22 mouse cellular contexts compared by ENCODE assay signal in genomic region chr11:112847146-112847545, GRCm38 (mm10).
DNase-seq lines count a peak whose midpoint lies in the region; TF ChIP-seq lines count a peak whose summit lies in the region.
"Had no signal": no experiment of that assay in that cellular context is flagged by ENCODE, and none has a peak within 500 bp of the region (broad histone marks: within the 10 kb centered on the region; RNA-seq: fewer than 3 reads in every experiment).

No protein-coding gene starts in this region.

- H3K79me2 ChIP-seq in C2C12 (ENCODE audit: control insufficient read depth, insufficient read depth): no peaks in the 10 kb centered on the region

- H3ac ChIP-seq in C2C12 (ENCODE audit: control insufficient read depth, insufficient read length, low read depth): no peak overlapping the region

- TF ChIP-seq CTCF in C2C12 (IDR thresholded peaks at IDR 0.05; ENCODE audit: control insufficient read depth, insufficient read depth, insufficient read length): no peak
- TF ChIP-seq CTCF in kidney, adult 2 months (conservative IDR thresholded peaks at IDR 0.05; ENCODE audit: insufficient read depth, insufficient read length, low read depth, low read length): no peak

- no peaks in the 10 kb centered on the region for H3K79me3 ChIP-seq in C2C12 (ENCODE audit: low read depth)

- no peaks in the 10 kb centered on the region for H3K27me3 ChIP-seq in C2C12 (ENCODE audit: control insufficient read depth, insufficient read depth, insufficient read length)
- no peaks in the 10 kb centered on the region for H3K27me3 ChIP-seq in kidney, adult 2 months (replicated peaks; ENCODE audit: control insufficient read depth, insufficient read depth, low read length)
- H3K27me3 ChIP-seq: embryonic facial prominence, embryonic 12.5 days; forebrain, embryonic 13.5 days; forebrain, embryonic 15.5 days; Patski had no signal

- H3K36me3 ChIP-seq in C2C12 (ENCODE audit: control insufficient read depth, insufficient read depth): no peaks in the 10 kb centered on the region
- no peaks in the 10 kb centered on the region for H3K36me3 ChIP-seq in kidney, adult 2 months (ENCODE audit: control insufficient read depth, insufficient read depth, low read length)
- H3K36me3 ChIP-seq: embryonic facial prominence, embryonic 10.5 days; embryonic facial prominence, embryonic 12.5 days; forebrain, embryonic 15.5 days; G1E had no signal

- TF ChIP-seq POLR2A in kidney, adult 2 months (IDR thresholded peaks at IDR 0.05; ENCODE audit: low read depth, low read length): no peak

- 79% methylated on average over 2 of the region's 2 CpGs for WGBS in kidney, adult 2 months

- DNase-seq in 3T3-L1 (ENCODE audit: low read depth, low spot score) (peak; percentile 59), NIH3T3 (ENCODE audit: low read depth) (peak; percentile 22)
- DNase-seq in urinary bladder, postnatal 4 days (ENCODE audit: low spot score in 2 of 2): no peak
- DNase-seq in kidney, adult 2 months: no peak
- DNase-seq in testis, postnatal 14 days (ENCODE audit: low spot score): no peak
- DNase-seq: adrenal gland, adult 8-10 months; adrenal gland, postnatal 14 days; adrenal gland, postnatal 36 days; B cell, adult 2 months; cerebellum, adult 11-12 months; cerebellum, adult 2 months; cerebellum, adult 9-10 months; cerebellum, postnatal 10 days; cerebellum, postnatal 25 days; forebrain, postnatal 0 days had no signal

- no peaks in the 10 kb centered on the region for H3K4me1 ChIP-seq in kidney, adult 2 months (ENCODE audit: control insufficient read depth, insufficient read depth, low read length)
- H3K4me1 ChIP-seq: embryonic facial prominence, embryonic 12.5 days; forebrain, embryonic 13.5 days; forebrain, embryonic 15.5 days had no signal

- no peak overlapping the region for H3K27ac ChIP-seq in kidney, adult 2 months (ENCODE audit: insufficient read depth, low read depth, low read length)
- H3K27ac ChIP-seq: embryonic facial prominence, embryonic 10.5 days; embryonic facial prominence, embryonic 12.5 days; forebrain, embryonic 13.5 days; forebrain, embryonic 15.5 days had no signal

- no peak overlapping the region for H3K4me3 ChIP-seq in C2C12 (ENCODE audit: insufficient read depth, poor library complexity, severe bottlenecking)
- no peak overlapping the region for H3K4me3 ChIP-seq in kidney, adult 2 months (ENCODE audit: insufficient read depth, low read depth, low read length)
- H3K4me3 ChIP-seq: embryonic facial prominence, embryonic 10.5 days; embryonic facial prominence, embryonic 12.5 days; forebrain, embryonic 13.5 days; forebrain, embryonic 15.5 days had no signal

TF ChIP-seq in C2C12, 6 proteins besides CTCF, POLR2A, EP300 and RAD21:
- TF ChIP-seq USF1 (IDR thresholded peaks at IDR 0.05; ENCODE audit: low read depth): peak; percentile 56
- no peak for TF ChIP-seq MYOG (IDR thresholded peaks at IDR 0.05; ENCODE audit: control insufficient read depth, extremely low read depth, insufficient read length)
- no peak for TF ChIP-seq MYOD1 (IDR thresholded peaks at IDR 0.05; ENCODE audit: control insufficient read depth, insufficient read length, low read depth)
- no peak for TF ChIP-seq MAX (IDR thresholded peaks at IDR 0.05)
- TF ChIP-seq FOSL1 (IDR thresholded peaks at IDR 0.05; ENCODE audit: insufficient read depth, low read length, poor library complexity, severe bottlenecking): no peak
TF ChIP-seq in C2C12: peak in this region for 1.

Comparison
In these comparisons a context has a peak if more than half of its experiments do, and no peak if none do; other contexts are left out.
1. DNase-seq: peak in 3T3-L1 (single experiment) and NIH3T3 (single experiment); none in urinary bladder, postnatal 4 days (0 of 2), kidney, adult 2 months (single experiment) and testis, postnatal 14 days (single experiment).